Mouse (Mus musculus) bone marrow, adult 2 months (tissue): ENCODE data around the gene Ugt1a2.

Experiments used
- CTCF ChIP-seq: fragments of 200-500 bp; IDR thresholded peaks from 2 replicates; pipeline ENCODE4 v1.5.1; 2011; ENCODE audit warnings: low read length, control low read depth; ENCODE audit not compliant: control insufficient read depth, insufficient read depth
- POLR2A ChIP-seq: fragments of 200-500 bp; IDR thresholded peaks from 2 replicates; pipeline ENCODE4 v1.6.1; 2011; ENCODE audit warnings: low read depth, mild to moderate bottlenecking, control low read depth, low read length, borderline replicate concordance; ENCODE audit not compliant: control insufficient read depth

DNA sequence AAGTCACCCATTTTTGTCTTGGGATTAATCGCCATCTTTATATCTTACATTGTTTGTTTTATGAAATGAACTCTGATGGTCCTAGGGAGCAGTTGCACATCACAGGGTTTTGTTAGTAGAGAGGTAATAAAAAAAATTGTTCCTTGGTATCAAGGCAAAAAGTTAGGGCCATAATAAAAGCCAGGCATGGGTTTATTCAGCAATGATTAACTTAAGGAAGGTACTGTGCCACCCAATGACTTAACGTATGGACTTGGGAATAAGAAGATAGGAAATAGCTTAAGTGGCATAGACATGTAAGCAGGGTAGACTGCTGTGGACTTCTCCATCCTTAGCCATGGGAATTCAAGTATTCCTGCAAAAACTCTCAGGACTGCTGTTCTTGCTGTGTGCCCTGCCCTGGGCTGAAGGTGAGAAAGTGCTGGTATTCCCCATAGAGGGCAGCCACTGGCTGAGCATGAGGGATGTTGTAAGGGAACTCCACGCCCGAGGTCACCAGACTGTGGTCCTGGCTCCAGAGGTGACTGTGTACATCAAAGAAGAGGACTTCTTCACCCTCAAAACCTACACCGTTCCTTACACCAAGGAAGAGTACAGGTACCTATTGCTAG lies 14.0 kb upstream of the Ugt1a2 start:
- TF ChIP-seq POLR2A (no peak), CTCF (no peak)
